Mouse (Mus musculus) T-helper 17 cell (primary cell): ENCODE measurements at regions not wholly inside any gene's neighbourhood (a gene's known extent, or its start where the extent isn't known, plus 50 kb on each side); places are given as distances from the start of the nearest gene placed in this dataset.

Source experiments
- in situ Hi-C, 2 experiments: fragments of 300-600 bp; cut with MboI, MseI; formaldehyde crosslinking; loops; 1 replicate in 1 of 2; 2 replicates in 1 of 2; pipeline ENCODE4 v1.15.1; 2025; ENCODE audit warnings: high pct_unique_total_duplicates in 2 of 2

GRCm38 (mm10) chr17:44419405-44419729 lies 231.0 kb downstream of the Clic5 start:
- in situ Hi-C loops = no loop called here

GRCm38 (mm10) chr17:44420098-44421070 lies 232.0 kb downstream of the Clic5 start:
- in situ Hi-C loops = loop anchor here in 1 of 2 experiments (5.0 kb wide), 1 partner anchor 228 kb away; no protein-coding TSS in a partner anchor

- in situ Hi-C loops = loop anchor here in 1 of 2 experiments (5.0 kb wide), 1 partner anchor 230 kb away; no protein-coding TSS in a partner anchor
These were observed 233.8 kb downstream of the Clic5 start for GRCm38 (mm10) chr17:44422161-44422560.

GRCm38 (mm10) chr17:44422865-44423264 lies 234.5 kb downstream of the Clic5 start:
- in situ Hi-C loops = loop anchor here in 1 of 2 experiments (5.0 kb wide), 1 partner anchor 231 kb away; no protein-coding TSS in a partner anchor

GRCm38 (mm10) chr17:44423471-44423985 lies 235.1 kb downstream of the Clic5 start:
- in situ Hi-C loops = loop anchor here in 1 of 2 experiments (5.0 kb wide), 1 partner anchor 231 kb away; no protein-coding TSS in a partner anchor

GRCm38 (mm10) chr17:44432524-44433295 lies 244.3 kb downstream of the Clic5 start:
- in situ Hi-C loops = loop anchor here in 1 of 2 experiments (10.0 kb wide), 1 partner anchor 1068 kb away; the partner anchor contains the start of gene Adgrf5

- in situ Hi-C loops = loop anchor here in 1 of 2 experiments (10.0 kb wide), 1 partner anchor 1068 kb away; the partner anchor contains the start of gene Adgrf5
These were observed 244.9 kb downstream of the Clic5 start for GRCm38 (mm10) chr17:44433296-44433653.

GRCm38 (mm10) chr17:44436536-44437043 lies 248.2 kb downstream of the Clic5 start:
- in situ Hi-C loops = loop anchor here in 1 of 2 experiments (10.0 kb wide), 1 partner anchor 1072 kb away; the partner anchor contains the start of gene Adgrf5

- in situ Hi-C loops = loop anchor here in 1 of 2 experiments (10.0 kb wide), 1 partner anchor 1074 kb away; the partner anchor contains the start of gene Adgrf5
These were observed 250.1 kb downstream of the Clic5 start for GRCm38 (mm10) chr17:44438526-44438925.

- in situ Hi-C loops = no loop called here
These were observed 255.1 kb downstream of the Clic5 start for GRCm38 (mm10) chr17:44443460-44443859.

- in situ Hi-C loops = loop anchor here in 1 of 2 experiments (5.0 kb wide), 1 partner anchor 42 kb away; no protein-coding TSS in a partner anchor
These were observed 257.0 kb downstream of the Clic5 start for GRCm38 (mm10) chr17:44445361-44445760.
